Mouse (Mus musculus) intestine, embryonic 15.5 days (tissue): ENCODE measurements around the gene Ccdc106. TPM values are rescaled to one million over a fixed set of nuclear protein-coding genes. Genes with fewer than 3 reads are reported as not detected.

Experiments used
- ATAC-seq: fragments of 200-750 bp; cut with Nextera tagmentation; 2 replicates; pipeline ENCODE4 v1.8.0; 2017; ENCODE audit warnings: moderate TSS enrichment, moderate library complexity
- H3K27ac ChIP-seq: fragments of 300-500 bp; sonication (generic); 2 replicates; pipeline ENCODE4 v1.5.1; 2015; ENCODE audit warnings: mild to moderate bottlenecking, inconsistent platforms
- H3K27me3 ChIP-seq: fragments of 300-500 bp; sonication (generic); replicated peaks from 2 replicates; pipeline ENCODE4 v1.6.1; 2015; ENCODE audit warnings: inconsistent platforms
- H3K36me3 ChIP-seq: fragments of 300-500 bp; sonication (generic); 2 replicates; pipeline ENCODE4 v1.6.1; 2015; ENCODE audit warnings: inconsistent platforms
- H3K4me1 ChIP-seq: fragments of 300-500 bp; sonication (generic); replicated peaks from 2 replicates; pipeline ENCODE4 v1.6.1; 2015; ENCODE audit warnings: inconsistent platforms
- H3K4me2 ChIP-seq: fragments of 300-500 bp; sonication (generic); replicated peaks from 2 replicates; pipeline ENCODE4 v1.6.1; 2015; ENCODE audit warnings: mild to moderate bottlenecking, inconsistent platforms
- H3K4me3 ChIP-seq: fragments of 300-500 bp; sonication (generic); replicated peaks from 2 replicates; pipeline ENCODE4 v1.5.1; 2015; ENCODE audit warnings: inconsistent platforms
- H3K9ac ChIP-seq: fragments of 300-500 bp; sonication (generic); 2 replicates; pipeline ENCODE4 v1.6.1; 2015; ENCODE audit warnings: inconsistent platforms
- H3K9me3 ChIP-seq: fragments of 300-500 bp; sonication (generic); 2 replicates; pipeline ENCODE4 v1.6.1; 2016; ENCODE audit warnings: inconsistent platforms
- WGBS: fragments of 180-500 bp; shearing (Covaris S2); methylation state at CpG from one replicate; pipeline ENCODE4 v1.1.7; 2015; 5-methylcytosine and 5-hydroxymethylcytosine counted together
- polyA plus RNA-seq: library from polyadenylated mRNA; unstranded; fragments of >200 nt; fragmentation: Nextera tagmentation; extraction: Ambion mirVana; gene quantifications from 2 replicates; pipeline ENCODE4 v1.2.1, GENCODE M21; 2015

The Ccdc106 gene
- 13.4 TPM in 2 replicates for polyA plus RNA-seq

DNA sequence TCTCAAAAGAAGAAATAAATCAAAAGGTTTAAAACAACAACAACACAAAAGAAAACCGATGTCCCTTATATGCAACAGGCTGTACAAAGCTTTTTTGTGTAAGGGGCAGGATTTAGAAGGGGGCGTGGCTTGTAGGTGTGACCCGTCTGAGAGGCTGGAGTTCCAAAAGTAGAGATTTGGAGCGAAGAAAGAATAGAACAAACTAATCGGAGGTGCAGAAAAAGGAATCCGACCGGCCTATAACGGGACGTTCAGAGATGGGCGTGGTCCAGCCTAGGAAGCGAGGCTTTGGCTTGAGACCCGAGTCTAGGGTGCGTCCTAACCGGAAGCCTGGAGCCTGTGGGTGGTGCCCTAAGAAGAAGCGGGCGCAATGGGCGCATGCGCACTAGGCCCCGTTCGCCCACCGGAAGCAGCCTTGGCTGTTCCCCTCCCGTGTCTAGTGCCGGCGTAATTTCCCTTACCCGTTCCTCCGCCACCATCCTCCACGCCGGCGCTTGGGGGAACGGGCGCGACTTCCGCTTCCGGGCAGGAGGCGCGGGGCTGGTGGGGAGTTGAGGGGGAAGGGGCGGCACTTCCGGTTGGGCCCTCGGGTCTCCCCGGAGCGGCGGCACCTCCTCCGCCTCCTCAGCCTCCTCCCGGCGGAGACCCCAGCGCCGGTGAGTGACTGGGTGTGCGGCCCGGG, at the start of gene Ccdc106, which contains the start of gene Zfp865:
Gene Ccdc106, plus strand, starts transcription at position 554 of the 682 bp plus-strand sequence.
Gene Zfp865, plus strand, starts transcription at position 377 of the 682 bp plus-strand sequence.
- Histone ChIP-seq H3K4me2 (peak within 1 kb of the TSS; percentile 74), H3K9me3 (no peaks in the 10 kb centered on the region), H3K4me1 (peaks cover 9% of the 10 kb centered on the region; the same call in 1 of the 2 replicates), H3K27me3 (no peaks in the 10 kb centered on the region), H3K36me3 (peaks cover 9% of the 10 kb centered on the region), H3K27ac (peak within 1 kb of the TSS; percentile 97), H3K9ac (peak within 1 kb of the TSS; percentile 93), H3K4me3 (peak within 1 kb of the TSS; percentile 81)
- peak; percentile 90 for ATAC-seq
- under 1% methylated on average over 49 of the region's 49 CpGs for WGBS

DNA sequence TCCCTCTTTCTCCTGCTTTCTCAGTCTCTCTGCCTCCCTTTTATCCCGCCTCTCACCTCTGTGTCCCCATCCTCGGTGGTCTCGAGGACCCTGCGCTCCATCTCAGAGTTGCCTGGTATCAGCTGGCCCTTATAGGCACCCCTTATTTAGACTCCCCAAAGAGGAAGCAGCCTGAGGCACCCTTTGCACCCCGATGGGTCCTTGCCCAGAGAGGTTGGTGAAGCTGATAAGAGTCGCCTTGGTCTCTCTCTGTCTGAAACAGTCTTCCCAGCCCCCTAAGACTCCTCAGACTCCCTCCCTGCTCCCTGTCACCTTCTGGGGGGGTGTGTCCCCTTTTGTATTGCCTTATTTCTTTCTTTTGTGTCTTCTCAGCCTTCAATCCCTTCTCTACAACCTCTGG, 49.3 kb upstream of the Ccdc106 start, which contains the start of gene Sbk3:
Gene Sbk3, minus strand, starts transcription at position 101 of the 400 bp plus-strand sequence.
- WGBS: 36% methylated on average over 6 of the region's 6 CpGs
- Histone ChIP-seq H3K9ac (no peak within 1 kb of the TSS), H3K27ac (no peak within 1 kb of the TSS), H3K4me2 (no peak within 1 kb of the TSS), H3K4me1 (no peaks in the 10 kb centered on the region), H3K9me3 (no peaks in the 10 kb centered on the region), H3K27me3 (no peaks in the 10 kb centered on the region), H3K36me3 (no peaks in the 10 kb centered on the region), H3K4me3 (no peak within 1 kb of the TSS)
- no peak for ATAC-seq

DNA sequence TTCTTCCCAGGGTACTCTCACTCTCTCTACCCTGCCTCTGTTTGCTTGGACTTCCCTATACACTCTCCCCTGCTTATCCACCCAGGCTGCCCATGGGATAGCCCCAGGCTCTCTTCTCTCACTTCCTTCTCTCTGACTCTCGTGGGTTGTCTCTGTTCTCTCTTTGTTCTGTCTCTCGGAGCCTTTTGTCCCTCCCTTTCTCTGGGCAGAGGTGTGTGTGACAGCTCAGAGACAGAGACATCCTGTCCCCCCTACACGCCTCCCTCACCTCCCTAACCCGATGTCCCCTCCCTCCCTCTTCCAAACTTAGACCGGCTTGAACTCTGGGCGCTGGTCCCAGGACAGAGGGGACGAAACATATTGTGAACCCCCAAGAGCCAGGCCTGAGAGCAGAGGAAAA, 48.6 kb upstream of the Ccdc106 start:
- Histone ChIP-seq H3K9me3 (no peaks in the 10 kb centered on the region), H3K36me3 (no peaks in the 10 kb centered on the region), H3K27ac (no peak overlapping the region), H3K4me1 (no peaks in the 10 kb centered on the region), H3K9ac (no peak overlapping the region), H3K27me3 (no peaks in the 10 kb centered on the region), H3K4me3 (no peak overlapping the region), H3K4me2 (no peak overlapping the region)
- 32% methylated on average over 7 of the region's 7 CpGs for WGBS
- no peak for ATAC-seq

DNA sequence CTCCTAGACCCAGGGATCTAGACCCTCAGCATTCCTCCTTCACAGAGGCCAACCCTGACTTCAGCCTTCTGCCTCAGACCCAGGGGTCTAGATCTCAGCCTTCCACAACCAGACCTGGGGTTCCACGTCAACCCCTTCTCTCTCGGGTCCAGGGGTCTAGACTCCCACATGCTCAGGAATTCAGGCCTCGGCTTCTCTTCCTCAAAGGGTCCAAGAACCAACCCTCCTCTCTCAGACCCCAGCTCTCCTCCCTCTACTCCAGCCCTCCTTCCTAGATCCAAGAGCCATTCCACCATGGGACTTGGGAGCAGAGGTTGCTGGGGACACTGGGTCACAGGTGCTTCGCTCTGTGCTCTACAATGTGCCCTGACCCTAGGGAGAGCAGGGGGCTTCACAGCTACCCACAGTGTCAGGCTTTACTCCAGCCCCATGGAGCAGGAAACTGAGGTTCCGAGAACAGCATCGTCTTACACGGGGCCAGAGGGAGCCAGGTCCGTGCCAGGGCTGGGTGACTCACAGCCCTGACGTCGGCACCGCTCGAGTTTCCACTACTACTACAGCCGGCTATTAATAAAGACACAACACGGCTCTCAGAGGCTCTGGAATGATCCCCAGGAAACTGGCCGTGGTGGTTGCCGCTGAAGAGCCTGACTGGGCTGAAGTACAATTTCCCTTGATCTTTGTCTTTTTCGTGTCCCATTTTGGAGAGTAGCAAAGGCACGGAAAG, 47.9 kb upstream of the Ccdc106 start:
- no peak overlapping the region for H3K4me2 ChIP-seq
- WGBS: 66% methylated on average over 18 of the region's 18 CpGs
- no peak for ATAC-seq

DNA sequence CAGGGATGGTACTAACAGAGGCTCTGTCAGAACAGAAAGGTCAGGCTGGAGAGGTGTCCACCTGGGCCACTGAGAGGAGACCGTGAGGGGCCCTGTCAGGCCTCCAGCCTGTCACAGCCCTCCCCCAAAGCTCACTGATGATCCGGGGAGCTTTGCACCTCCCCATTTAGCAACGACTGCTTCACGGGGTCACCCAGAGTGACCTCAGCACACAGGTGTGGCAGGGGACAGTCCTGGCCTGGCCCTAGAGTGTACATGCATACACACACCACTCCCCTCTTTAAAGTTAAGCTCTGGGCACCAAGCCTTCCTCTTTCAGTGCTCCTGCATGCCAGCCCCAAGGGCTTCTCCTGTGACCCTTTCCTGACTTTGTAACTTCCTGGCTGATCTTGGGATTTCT, 44.9 kb upstream of the Ccdc106 start:
- no peaks in the 10 kb centered on the region for H3K36me3 ChIP-seq
- WGBS: 44% methylated on average over 4 of the region's 4 CpGs
- no peak for ATAC-seq
- no peak overlapping the region for H3K27ac ChIP-seq
- H3K9ac ChIP-seq: no peak overlapping the region
- no peaks in the 10 kb centered on the region for H3K9me3 ChIP-seq
- no peaks in the 10 kb centered on the region for H3K4me1 ChIP-seq
- H3K4me2 ChIP-seq: no peak overlapping the region
- no peaks in the 10 kb centered on the region for H3K27me3 ChIP-seq
- H3K4me3 ChIP-seq: no peak overlapping the region

More for the DNA sequence above, 47.9 kb upstream of the Ccdc106 start:
- Histone ChIP-seq H3K27ac (no peak overlapping the region), H3K27me3 (no peaks in the 10 kb centered on the region), H3K9me3 (no peaks in the 10 kb centered on the region), H3K9ac (no peak overlapping the region), H3K4me3 (no peak overlapping the region), H3K36me3 (no peaks in the 10 kb centered on the region), H3K4me1 (no peaks in the 10 kb centered on the region)

DNA sequence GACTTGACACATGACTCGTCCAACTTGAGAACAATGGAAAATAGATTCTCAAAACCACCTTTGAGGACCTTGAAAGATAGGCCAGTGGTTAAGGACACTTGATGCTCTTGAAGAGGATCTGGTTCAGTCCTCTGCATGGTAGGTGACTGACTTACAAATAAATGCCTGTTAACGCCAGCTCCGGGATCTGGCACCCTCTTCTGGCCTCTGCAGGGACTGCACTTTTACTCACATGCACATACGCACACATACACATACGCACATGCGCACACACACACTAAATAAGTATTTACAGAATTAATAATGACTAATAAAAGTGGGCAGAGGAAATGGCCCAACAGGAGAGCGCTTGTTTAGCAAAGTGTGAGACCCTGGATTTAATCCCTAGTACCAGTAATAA, 43.5 kb upstream of the Ccdc106 start:
- no peak for ATAC-seq

DNA sequence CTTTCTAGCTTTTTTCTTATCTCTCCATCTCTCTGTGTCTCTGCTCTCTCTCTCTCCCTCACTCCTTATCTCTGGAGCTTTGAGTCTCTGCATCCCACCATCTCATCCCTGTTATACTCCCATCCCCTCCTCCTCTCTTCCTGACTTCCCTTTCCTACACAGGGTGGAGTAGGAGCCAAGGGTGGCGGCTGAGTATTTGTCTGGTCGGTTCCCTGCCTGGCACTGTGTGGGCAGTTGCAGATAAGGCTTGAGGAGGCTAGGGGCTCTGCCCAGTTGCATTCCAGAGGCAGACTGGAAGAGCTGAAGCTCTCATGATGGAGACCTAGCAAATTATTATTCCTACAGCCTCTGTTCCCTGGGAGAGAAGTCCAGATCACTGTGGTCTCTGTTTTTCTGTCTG, 32.1 kb upstream of the Ccdc106 start:
- H3K9ac ChIP-seq: no peak overlapping the region
- H3K36me3 ChIP-seq: peaks cover 10% of the 10 kb centered on the region; the same call in 1 of the 2 replicates
- no peak overlapping the region for H3K27ac ChIP-seq
- no peak overlapping the region for H3K4me3 ChIP-seq
- no peaks in the 10 kb centered on the region for H3K27me3 ChIP-seq
- H3K9me3 ChIP-seq: no peaks in the 10 kb centered on the region
- H3K4me1 ChIP-seq: no peaks in the 10 kb centered on the region
- H3K4me2 ChIP-seq: no peak overlapping the region
- ATAC-seq: peak; percentile 61; the same call in 1 of the 2 replicates
- WGBS: 46% methylated on average over 2 of the region's 2 CpGs

More for the DNA sequence above, 43.5 kb upstream of the Ccdc106 start:
- Histone ChIP-seq H3K9ac (no peak overlapping the region), H3K9me3 (no peaks in the 10 kb centered on the region), H3K4me1 (no peaks in the 10 kb centered on the region), H3K4me3 (no peak overlapping the region), H3K27me3 (no peaks in the 10 kb centered on the region), H3K36me3 (no peaks in the 10 kb centered on the region), H3K27ac (no peak overlapping the region), H3K4me2 (no peak overlapping the region)
- 91% methylated on average over 7 of the region's 7 CpGs for WGBS

DNA sequence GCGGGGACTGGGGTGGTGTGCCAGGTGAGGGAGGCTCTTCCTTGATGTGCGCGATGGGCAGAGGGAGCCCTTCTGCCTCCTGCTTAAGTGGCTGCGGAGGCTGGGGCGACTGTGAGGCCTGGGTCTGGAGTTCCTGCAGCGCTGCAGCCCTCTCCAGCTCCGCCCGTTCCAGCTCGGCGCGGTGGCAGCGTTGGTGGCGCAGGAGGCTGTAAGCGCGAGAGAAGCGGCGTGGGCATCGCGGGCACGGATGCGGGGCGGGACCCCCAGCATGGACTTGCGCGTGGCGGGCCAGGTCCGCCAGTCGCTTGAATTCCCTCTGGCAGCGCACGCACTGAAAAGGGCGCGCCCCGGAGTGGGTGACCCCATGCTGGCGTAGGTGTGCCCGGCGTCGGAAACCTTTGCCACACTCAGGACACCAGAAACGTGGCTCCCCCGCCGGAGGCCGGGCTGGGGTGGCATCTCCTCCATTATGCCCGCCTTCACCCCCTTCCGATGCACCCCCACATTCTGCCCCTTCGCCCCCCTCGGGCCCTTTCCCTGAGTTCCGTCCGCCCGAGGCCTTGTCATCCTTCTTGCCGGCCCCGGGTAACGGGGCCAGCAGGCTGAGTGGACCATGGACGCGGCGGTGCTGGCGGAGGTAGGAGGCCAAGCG, 26.9 kb upstream of the Ccdc106 start:
- H3K27ac ChIP-seq: no peak overlapping the region
- H3K4me1 ChIP-seq: peaks cover 16% of the 10 kb centered on the region
- WGBS: 49% methylated on average over 53 of the region's 55 CpGs
- H3K36me3 ChIP-seq: peaks cover 17% of the 10 kb centered on the region; the same call in 1 of the 2 replicates
- no peaks in the 10 kb centered on the region for H3K27me3 ChIP-seq
- no peak overlapping the region for H3K9ac ChIP-seq
- H3K4me2 ChIP-seq: no peak overlapping the region
- ATAC-seq: no peak
- no peaks in the 10 kb centered on the region for H3K9me3 ChIP-seq
- H3K4me3 ChIP-seq: no peak overlapping the region

DNA sequence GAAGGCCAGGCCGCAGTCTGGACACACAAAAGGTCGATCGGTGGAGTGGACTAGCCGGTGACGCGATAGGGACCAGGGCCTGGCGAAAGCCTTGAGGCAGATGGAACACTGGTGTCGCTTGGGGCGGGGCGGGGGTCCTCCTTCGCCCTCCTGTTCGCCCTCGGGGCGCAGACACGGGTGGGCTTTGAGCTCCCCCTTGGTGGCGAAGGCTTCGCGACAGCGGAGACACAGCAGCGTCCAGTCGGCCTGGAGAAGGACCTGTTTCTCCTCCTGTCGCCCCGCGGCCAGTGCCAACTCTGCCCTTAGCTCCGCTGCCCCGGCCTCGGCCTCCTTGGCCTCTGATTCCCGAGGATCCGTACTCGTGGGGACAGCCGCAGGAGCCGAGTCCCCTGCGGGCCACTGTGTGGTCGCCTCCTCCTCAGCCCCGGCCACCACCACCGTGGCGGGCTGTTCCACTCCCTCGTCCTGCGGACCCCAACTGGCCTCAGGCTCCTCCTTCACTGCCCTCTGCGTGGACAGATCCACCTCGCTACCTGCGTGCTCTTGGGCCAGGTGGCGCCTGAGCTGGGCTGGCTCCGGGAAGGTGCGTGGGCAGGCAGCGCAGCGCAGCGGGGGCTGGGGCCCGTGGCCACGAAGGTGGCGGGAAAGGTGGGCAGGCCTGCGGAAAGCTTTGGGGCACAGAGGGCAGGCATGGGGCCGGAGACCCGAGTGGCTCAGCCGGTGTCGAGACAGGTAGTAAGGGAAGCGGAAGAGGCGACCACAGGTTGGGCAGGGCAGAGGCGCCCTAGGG, 26.2 kb upstream of the Ccdc106 start:
- Histone ChIP-seq H3K4me2 (peak overlapping the region; percentile 80; the same call in 1 of the 2 replicates), H3K4me3 (no peak overlapping the region), H3K27ac (no peak overlapping the region), H3K9me3 (no peaks in the 10 kb centered on the region), H3K9ac (no peak overlapping the region), H3K27me3 (no peaks in the 10 kb centered on the region), H3K4me1 (peaks cover 16% of the 10 kb centered on the region), H3K36me3 (peaks cover 17% of the 10 kb centered on the region; the same call in 1 of the 2 replicates)
- WGBS: 62% methylated on average over 59 of the region's 59 CpGs
- ATAC-seq: no peak

DNA sequence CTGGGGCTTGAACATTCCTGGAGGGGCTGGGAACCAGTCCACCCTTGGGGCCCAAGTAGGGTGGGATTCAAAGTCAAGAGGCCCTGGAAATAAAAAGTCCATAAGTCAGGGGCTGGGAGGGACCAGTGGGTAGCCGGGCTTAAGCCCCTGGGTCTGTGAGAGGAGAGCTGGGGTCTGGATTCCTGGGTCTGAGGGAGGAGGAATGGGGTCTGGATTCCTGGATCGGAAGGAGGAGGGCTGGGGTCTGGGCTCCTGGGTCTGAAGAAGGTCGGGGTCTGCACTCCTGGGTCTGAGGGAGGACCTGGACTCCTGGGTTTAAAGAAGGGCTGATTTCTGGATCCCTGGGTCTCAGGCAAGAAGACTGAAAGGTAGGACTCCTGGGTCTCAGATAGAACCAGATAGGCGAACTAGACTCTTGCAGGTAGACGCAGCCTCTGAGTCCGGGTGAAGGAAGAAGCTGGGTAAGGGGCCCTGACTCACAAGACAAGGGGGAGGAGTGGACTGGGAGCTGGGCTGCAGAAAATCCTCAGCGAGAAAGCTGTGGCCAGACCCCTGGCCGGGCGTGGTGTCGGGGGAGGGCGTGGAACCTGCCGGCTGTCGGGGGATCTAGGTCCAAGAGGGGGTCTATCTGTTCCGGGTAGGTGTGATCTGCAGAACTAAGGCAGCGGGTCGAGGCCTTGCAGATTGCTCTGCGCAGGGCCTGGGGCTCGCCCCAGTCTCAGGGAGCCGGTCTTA, 24.9 kb upstream of the Ccdc106 start:
- H3K4me3 ChIP-seq: peak overlapping the region; percentile 72
- ATAC-seq: peak; percentile 2
- H3K4me1 ChIP-seq: peaks cover 16% of the 10 kb centered on the region
- peak overlapping the region; percentile 75 for H3K9ac ChIP-seq
- H3K4me2 ChIP-seq: peak overlapping the region; percentile 80
- H3K27ac ChIP-seq: peak overlapping the region; percentile 45; the same call in 1 of the 2 replicates
- no peaks in the 10 kb centered on the region for H3K27me3 ChIP-seq
- WGBS: 4% methylated on average over 19 of the region's 19 CpGs
- H3K9me3 ChIP-seq: no peaks in the 10 kb centered on the region
- peaks cover 17% of the 10 kb centered on the region; the same call in 1 of the 2 replicates for H3K36me3 ChIP-seq
